Mouse (Mus musculus) liver, postnatal 0 days (tissue): ENCODE measurements around the gene Ppfia2. TPM values are rescaled to one million over a fixed set of nuclear protein-coding genes. Genes with fewer than 3 reads are reported as not detected.

ENCODE experiments used
- ATAC-seq: fragments of 200-750 bp; cut with Nextera tagmentation; 2 replicates; pipeline ENCODE4 v1.8.0; 2017; ENCODE audit warnings: mild to moderate bottlenecking, moderate library complexity
- DNase-seq: peaks from one replicate; pipeline ENCODE4 v3.0.0-alpha.2; 2016
- H3K27ac ChIP-seq: fragments of 300-500 bp; sonication (generic); 2 replicates; pipeline ENCODE4 v1.5.1; 2014; ENCODE audit warnings: antibody characterized with exemption, moderate library complexity, mild to moderate bottlenecking, low read depth
- H3K27me3 ChIP-seq: fragments of 300-500 bp; sonication (generic); 2 replicates; pipeline ENCODE4 v1.6.1; 2014; ENCODE audit warnings: low read length, control low read depth, mixed read lengths; ENCODE audit not compliant: insufficient read depth
- H3K36me3 ChIP-seq: fragments of 300-500 bp; sonication (generic); replicated peaks from 2 replicates; pipeline ENCODE4 v1.6.1; 2014; ENCODE audit warnings: mild to moderate bottlenecking, control low read depth, low read length, moderate library complexity, mixed read lengths; ENCODE audit not compliant: insufficient read depth
- H3K4me1 ChIP-seq: fragments of 300-500 bp; sonication (generic); 2 replicates; pipeline ENCODE4 v1.6.1; 2014; ENCODE audit warnings: antibody characterized with exemption, mild to moderate bottlenecking, control low read depth; ENCODE audit not compliant: insufficient read depth
- H3K4me2 ChIP-seq: fragments of 300-500 bp; sonication (generic); 2 replicates; pipeline ENCODE4 v1.6.1; 2014; ENCODE audit warnings: low read depth, mild to moderate bottlenecking, low read length, moderate library complexity, mixed read lengths
- H3K4me3 ChIP-seq: fragments of 300-500 bp; sonication (generic); 2 replicates; pipeline ENCODE4 v1.5.1; 2014; ENCODE audit warnings: low read depth, low read length
- H3K9ac ChIP-seq: fragments of 300-500 bp; sonication (generic); replicated peaks from 2 replicates; pipeline ENCODE4 v1.6.1; 2014; ENCODE audit warnings: mild to moderate bottlenecking, moderate library complexity
- H3K9me3 ChIP-seq: fragments of 300-500 bp; sonication (generic); 2 replicates; pipeline ENCODE4 v1.6.1; 2016; ENCODE audit warnings: mild to moderate bottlenecking, control low read depth, low read length, mixed read lengths
- CTCF ChIP-seq: sonication (generic); IDR thresholded peaks from 2 replicates; pipeline ENCODE4 v1.5.1; 2016; ENCODE audit warnings: antibody characterized with exemption, low read depth
- EP300 ChIP-seq: IDR thresholded peaks from 2 replicates; pipeline ENCODE4 v1.6.1; 2016; ENCODE audit warnings: antibody characterized with exemption, low read depth, mild to moderate bottlenecking
- WGBS: fragments of 180-500 bp; shearing (Covaris S2); extraction: QIAGEN DNeasy Blood & Tissue Kit; methylation state at CpG from one replicate; pipeline ENCODE4 v1.1.7; 2014; ENCODE audit not compliant: insufficient replicate concordance; 5-methylcytosine and 5-hydroxymethylcytosine counted together
- polyA plus RNA-seq: library from polyadenylated mRNA; unstranded; fragments of >200 nt; fragmentation: Nextera tagmentation; extraction: Ambion mirVana; gene quantifications from 2 replicates; pipeline ENCODE4 v1.2.1, GENCODE M21; 2015

Ppfia2 gene
- polyA plus RNA-seq, 1 experiment from 2014 or later = 0.05 TPM

GRCm38 (mm10) chr10:106732265-106732664 lies 262.1 kb downstream of the Ppfia2 start:
- Histone ChIP-seq H3K4me3 (no peak overlapping the region), H3K4me2 (no peak overlapping the region), H3K27ac (no peak overlapping the region), H3K36me3 (no peaks in the 10 kb centered on the region), H3K4me1 (no peaks in the 10 kb centered on the region), H3K9ac (no peak overlapping the region), H3K27me3 (no peaks in the 10 kb centered on the region), H3K9me3 (peaks cover 2% of the 10 kb centered on the region; the same call in 1 of the 2 replicates)
- 56% methylated on average over 2 of the region's 2 CpGs for WGBS
- no peak for TF ChIP-seq EP300
- TF ChIP-seq CTCF = no peak
- ATAC-seq (no peak), DNase-seq (no peak)

GRCm38 (mm10) chr10:106736230-106737063 lies 266.3 kb downstream of the Ppfia2 start:
- H3K27ac ChIP-seq = no peak overlapping the region
- H3K4me1 ChIP-seq = no peaks in the 10 kb centered on the region
- no peak overlapping the region for H3K9ac ChIP-seq
- no peak overlapping the region for H3K4me3 ChIP-seq
- H3K36me3 ChIP-seq = no peaks in the 10 kb centered on the region
- no peak for DNase-seq
- peaks cover 2% of the 10 kb centered on the region; the same call in 1 of the 2 replicates for H3K9me3 ChIP-seq
- WGBS = 81% methylated on average over 4 of the region's 4 CpGs
- TF ChIP-seq EP300 (no peak), CTCF (no peak)
- ATAC-seq = no peak
- H3K27me3 ChIP-seq = no peaks in the 10 kb centered on the region
- no peak overlapping the region for H3K4me2 ChIP-seq

- H3K4me1 ChIP-seq = no peaks in the 10 kb centered on the region
- no peaks in the 10 kb centered on the region for H3K36me3 ChIP-seq
- H3K9ac ChIP-seq = no peak overlapping the region
- no peak for ATAC-seq
- no peak for DNase-seq
- peaks cover 2% of the 10 kb centered on the region; the same call in 1 of the 2 replicates for H3K9me3 ChIP-seq
- WGBS = 58% methylated on average over 3 of the region's 3 CpGs
- H3K4me3 ChIP-seq = no peak overlapping the region
- H3K27ac ChIP-seq = no peak overlapping the region
- TF ChIP-seq CTCF (no peak), EP300 (no peak)
- no peak overlapping the region for H3K4me2 ChIP-seq
- H3K27me3 ChIP-seq = no peaks in the 10 kb centered on the region
These were observed 268.1 kb downstream of the Ppfia2 start for GRCm38 (mm10) chr10:106738190-106738589.

- Histone ChIP-seq H3K27ac (no peak overlapping the region), H3K9me3 (no peaks in the 10 kb centered on the region), H3K4me2 (no peak overlapping the region), H3K9ac (no peak overlapping the region), H3K36me3 (no peaks in the 10 kb centered on the region), H3K4me3 (no peak overlapping the region), H3K4me1 (no peaks in the 10 kb centered on the region), H3K27me3 (no peaks in the 10 kb centered on the region)
- no peak for ATAC-seq
- no peak for TF ChIP-seq EP300
- no peak for TF ChIP-seq CTCF
- DNase-seq = no peak
These were observed 274.8 kb downstream of the Ppfia2 start for GRCm38 (mm10) chr10:106744966-106745365.

GRCm38 (mm10) chr10:106761061-106761460 lies 290.9 kb downstream of the Ppfia2 start:
- DNase-seq (no peak), ATAC-seq (no peak)
- TF ChIP-seq CTCF (no peak), EP300 (no peak)
- H3K4me2 ChIP-seq = no peak overlapping the region
- no peak overlapping the region for H3K9ac ChIP-seq
- WGBS = 68% methylated on average over 6 of the region's 6 CpGs
- no peaks in the 10 kb centered on the region for H3K4me1 ChIP-seq
- no peak overlapping the region for H3K27ac ChIP-seq
- H3K4me3 ChIP-seq = no peak overlapping the region
- H3K9me3 ChIP-seq = no peaks in the 10 kb centered on the region
- H3K36me3 ChIP-seq = no peaks in the 10 kb centered on the region
- no peaks in the 10 kb centered on the region for H3K27me3 ChIP-seq

GRCm38 (mm10) chr10:106763785-106764184 lies 293.6 kb downstream of the Ppfia2 start:
- no peaks in the 10 kb centered on the region for H3K36me3 ChIP-seq
- 77% methylated on average over 7 of the region's 7 CpGs for WGBS
- no peaks in the 10 kb centered on the region for H3K27me3 ChIP-seq
- no peaks in the 10 kb centered on the region for H3K9me3 ChIP-seq
- no peak overlapping the region for H3K4me3 ChIP-seq
- no peak overlapping the region for H3K27ac ChIP-seq
- ATAC-seq (no peak), DNase-seq (no peak)
- no peak overlapping the region for H3K4me2 ChIP-seq
- no peaks in the 10 kb centered on the region for H3K4me1 ChIP-seq
- TF ChIP-seq EP300 (no peak), CTCF (no peak)
- no peak overlapping the region for H3K9ac ChIP-seq
